Mouse (Mus musculus) CH12F3 (cell line): Measurements from ENCODE around the gene Amt.
"Not testable (repeated sequence)": the region's sequence is repeated elsewhere in the genome, so short reads cannot be mapped to it uniquely, and the experiment has no call there.

Experiments used
- in situ Hi-C: fragments of 300-500 bp; cut with MboI; formaldehyde crosslinking; loops from 2 replicates; pipeline ENCODE4 v1.14.3; 2020; ENCODE audit warnings: low sequenced_read_pairs

Amt gene

DNA sequence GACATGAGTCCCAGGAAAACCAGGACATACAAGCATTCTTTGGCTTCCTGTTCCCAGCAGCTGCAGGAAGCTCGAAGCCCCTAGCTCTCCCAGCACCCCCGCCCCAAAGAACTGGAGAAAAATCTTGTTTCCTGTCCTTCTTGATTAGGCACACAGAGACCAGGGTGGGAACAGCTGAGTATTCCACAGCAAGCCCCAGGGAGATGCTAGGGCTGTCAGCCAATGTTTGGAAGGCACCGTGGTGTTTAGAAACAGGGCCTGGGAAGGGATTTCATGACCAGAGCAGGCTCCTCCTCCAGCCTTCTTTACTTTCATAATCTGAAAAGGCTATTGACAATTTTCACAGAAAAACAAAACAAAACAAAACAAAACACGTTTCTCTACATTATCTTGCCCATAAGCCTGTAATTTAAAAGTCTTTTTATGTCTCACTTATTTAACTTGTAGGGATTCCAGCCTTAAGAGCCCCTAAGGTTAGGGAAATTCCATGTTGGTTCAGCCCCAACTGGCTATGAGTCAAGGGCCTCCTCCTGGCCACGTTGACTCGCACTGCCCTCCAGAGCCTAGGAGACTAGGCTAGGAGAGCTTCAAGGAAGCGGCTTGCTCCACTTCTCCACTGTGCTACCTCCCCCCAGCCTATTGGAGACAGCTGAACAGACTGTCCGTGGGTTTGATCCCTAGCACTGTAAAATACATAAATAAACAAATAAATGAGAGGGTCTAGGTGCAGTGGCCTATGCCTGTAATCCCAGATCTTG lies 16.4 kb upstream of the Amt start:
- in situ Hi-C loops = no loop called here

DNA sequence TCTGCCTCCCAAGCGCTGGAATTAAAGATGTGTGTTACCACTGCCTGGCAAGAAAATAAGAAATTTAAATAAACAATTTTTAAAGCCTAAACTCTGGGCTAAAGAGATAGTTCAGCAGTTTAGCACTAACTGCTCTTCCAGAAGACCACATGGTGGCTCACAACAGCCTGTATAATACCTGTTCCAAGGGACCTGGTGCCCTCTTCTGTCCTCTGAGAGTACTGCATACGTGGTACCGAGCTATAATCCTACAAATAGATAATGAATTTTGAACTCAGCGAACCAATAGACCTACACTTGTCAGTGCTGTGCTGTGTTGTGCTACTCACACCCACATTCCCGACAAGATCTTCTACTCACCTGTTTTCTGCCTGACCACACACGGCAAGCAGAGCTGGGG lies 12.2 kb upstream of the Amt start:
- in situ Hi-C loops = no loop called here

DNA sequence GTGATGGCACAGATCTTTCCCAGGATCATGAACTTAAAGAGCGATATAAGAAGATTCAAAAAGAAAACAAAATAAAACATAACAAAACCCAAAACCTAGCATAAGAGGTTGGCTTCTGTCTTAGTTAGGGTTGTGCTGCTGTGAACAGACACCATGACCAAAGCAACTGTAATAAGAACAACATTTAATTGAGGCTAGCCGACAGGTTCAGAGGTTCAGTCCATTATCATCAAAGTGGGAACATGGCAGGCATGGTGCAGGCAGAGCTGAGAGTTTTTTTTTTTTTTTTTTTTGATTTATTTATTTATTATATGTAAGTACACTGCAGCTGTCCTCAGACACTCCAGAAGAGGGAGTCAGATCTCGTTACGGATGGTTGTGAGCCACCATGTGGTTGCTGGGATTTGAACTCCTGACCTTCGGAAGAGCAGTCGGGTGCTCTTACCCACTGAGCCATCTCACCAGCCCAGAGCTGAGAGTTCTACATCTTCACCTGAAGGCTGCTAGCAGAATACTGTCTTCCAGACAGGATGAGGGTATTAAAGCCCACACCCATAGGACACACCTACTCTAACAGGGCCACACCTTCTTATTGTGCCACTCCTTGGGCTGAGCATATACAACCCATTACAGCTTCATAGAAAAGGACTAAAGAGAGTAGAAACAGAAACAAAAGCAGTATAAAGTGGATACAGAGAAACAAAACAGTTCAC lies 9.0 kb upstream of the Amt start:
- in situ Hi-C loops = not testable (repeated sequence)

DNA sequence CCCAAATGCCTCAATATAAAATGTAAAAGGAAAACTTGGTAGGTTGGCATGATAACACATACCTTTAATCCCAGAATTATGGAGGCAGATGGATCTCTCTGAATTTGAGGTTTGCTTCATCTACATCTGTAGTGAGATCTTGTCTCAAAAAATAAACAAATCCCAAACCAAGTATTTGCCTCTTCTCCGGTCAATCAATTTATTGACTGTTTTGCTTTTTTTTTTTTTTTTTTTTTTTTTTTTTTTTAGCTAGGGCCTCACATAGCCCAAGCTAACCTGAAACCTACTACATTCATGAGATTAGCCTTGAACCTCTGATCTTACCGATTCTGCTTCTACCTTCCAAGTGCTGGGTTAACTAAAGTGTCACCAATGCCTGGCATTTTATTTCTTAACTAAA lies 7.3 kb upstream of the Amt start:
- in situ Hi-C loops = no loop called here

DNA sequence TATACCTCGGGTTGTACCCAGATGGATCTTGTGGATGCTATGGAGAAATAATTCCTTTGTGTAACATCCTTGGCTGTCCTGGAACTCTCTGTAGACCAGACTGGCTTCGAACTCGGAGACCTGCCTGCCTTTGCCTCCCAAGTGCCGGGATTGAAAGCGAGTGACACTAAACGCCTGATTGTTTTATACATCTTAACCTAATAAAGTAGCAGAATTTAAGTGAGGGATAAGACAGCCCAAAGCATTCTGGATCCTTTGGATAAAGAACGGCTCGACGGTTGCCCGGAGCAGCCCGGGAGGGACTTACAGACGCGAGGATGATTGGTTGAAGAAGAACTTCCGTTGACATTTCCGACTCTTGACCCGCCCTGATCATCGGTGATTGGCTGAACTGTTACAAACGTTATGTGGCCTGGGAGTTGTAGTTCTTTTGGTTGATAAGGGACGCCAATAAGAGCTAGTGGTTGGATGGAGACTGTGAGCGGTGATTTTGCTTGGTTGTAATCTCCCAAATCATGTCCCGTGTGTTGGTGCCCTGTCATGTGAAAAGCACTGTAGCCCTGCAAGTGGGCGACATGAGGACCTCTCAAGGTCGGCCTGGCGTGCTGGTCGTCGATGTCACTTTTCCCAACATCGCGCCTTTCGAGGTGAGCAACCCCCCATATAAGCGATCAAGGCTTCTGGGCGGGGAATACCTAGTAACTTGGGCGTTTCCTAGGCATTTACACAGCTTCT lies 6.5 kb upstream of the Amt start, which contains the start of gene Nicn1:
Nicn1 (plus strand) TSS at position 414 of the 735 bp plus-strand sequence.
- in situ Hi-C loops = no loop called here

DNA sequence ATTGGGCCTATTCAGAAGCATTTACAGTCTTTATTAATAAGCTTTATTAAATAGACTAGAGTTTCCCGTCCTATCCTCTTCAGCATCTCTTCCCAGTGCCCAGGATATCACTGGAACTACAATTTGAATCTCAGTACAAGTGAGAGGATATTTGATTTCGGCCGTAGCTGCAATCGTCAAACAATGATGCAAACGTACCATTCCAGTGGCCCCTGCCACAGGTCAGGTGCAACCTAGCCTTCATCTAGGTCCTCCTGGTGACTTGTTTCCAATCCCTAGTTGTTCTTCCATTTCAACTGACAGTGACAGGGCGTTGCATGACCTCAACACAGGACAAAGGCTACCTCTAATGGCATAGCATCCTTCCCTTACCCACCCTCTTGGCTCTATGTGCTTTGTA lies 5.9 kb upstream of the Amt start:
- in situ Hi-C loops = no loop called here

DNA sequence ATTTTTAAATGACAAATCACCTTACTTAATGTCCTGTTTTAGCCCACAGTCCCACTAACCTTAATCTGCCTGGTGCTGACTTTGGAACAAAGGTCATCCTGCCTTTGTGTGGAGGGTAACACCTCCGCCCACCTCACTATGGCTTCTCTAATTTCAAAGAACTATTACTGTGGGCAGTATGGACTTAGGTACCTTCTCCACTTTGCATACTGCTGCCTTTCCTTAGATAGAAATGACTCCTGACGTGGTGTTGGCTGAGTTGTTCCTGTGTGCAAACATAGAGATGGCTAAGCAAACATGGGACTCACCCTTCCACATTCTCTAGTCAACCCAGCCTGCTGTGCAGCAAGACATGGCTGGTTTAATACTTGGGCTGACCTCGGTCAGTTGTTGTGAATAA lies 5.2 kb downstream of the Amt start:
- in situ Hi-C loops = no loop called here

DNA sequence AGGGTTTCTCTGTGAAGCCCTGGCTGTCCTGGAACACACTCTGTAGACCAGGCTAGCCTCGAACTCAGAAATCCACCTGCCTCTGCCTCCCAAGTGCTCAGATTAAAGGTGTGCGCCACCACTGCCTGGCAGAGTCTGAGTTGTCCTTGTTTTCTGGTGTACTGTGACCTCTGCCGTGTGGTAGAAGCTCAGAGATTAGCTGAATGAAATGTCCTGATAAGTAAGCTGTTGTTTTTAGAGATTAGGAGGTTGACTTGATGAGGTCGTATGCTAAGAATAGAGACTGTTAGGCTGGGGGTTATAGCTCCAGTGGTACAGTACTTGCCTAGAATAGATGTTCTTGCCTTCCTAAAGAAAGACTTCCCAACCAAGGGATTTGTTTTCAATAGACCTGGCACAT lies 8.1 kb downstream of the Amt start:
- in situ Hi-C loops = no loop called here

DNA sequence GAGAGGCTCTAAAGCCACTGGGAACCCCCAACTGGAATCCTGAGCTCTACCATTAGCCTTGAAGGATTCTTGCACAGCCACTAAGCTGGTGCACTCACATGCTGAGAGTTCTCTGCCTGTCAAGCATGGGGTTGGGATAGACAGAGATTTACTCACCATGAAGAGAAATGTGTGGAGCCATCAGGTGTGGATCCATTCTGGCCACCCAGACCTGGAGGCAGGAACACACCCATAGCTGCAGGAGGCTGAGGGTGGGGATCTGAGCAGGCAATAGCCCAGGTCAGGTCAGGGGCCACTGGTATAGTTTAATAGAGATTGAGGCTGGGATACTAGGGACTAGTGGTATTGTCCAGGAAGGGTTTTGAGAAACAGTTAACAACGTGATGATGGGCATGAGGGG lies 8.5 kb downstream of the Amt start:
- in situ Hi-C loops = no loop called here

DNA sequence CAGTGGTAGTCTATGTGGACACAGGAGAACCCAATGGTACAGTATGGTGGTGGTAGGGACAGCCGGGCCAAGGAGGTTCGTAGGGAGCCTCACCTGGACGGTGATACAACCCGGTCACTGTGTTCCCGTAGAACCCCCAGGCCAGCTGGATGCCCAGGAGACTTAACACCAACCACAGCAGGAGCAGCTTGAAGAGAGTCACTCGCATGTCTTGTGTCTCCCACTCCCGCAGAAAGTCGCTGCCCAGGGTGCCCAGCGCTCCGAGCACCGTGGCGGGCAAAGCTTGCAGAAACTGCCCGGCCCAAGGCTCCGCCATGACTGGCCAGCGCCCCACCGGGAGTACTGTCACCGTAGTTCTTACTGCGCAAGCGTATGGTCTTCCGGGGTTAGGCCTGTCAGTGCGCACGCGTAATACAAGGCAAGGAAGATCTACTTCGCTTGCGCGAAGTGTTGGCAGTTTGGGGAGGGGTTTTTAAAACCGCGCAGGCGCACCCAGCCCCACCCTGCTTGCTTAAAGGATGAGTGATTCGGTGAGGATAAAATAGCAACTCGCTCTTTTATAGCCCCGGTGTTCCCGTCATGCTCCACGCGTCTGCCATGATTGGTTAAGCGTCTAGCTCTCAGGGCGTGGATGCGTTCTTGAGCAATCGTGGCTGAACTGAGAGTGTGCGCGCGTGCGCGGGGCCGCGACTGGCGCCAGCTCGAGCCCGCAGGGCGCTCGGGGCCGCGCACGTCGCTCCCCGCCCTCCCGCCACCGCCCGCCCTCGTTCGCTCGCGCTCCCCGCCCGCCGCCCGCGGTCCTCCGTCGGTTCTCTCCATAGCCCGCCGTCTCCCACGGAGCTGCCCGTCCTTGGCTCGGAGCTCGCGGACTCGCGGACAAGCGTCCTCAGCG lies 9.2 kb downstream of the Amt start, which contains the start of the genes Rhoa and Tcta:
Rhoa (plus strand) TSS at position 501 of the 892 bp plus-strand sequence.
Tcta (minus strand) TSS at position 532 of the 892 bp plus-strand sequence.
- in situ Hi-C loops = no loop called here

DNA sequence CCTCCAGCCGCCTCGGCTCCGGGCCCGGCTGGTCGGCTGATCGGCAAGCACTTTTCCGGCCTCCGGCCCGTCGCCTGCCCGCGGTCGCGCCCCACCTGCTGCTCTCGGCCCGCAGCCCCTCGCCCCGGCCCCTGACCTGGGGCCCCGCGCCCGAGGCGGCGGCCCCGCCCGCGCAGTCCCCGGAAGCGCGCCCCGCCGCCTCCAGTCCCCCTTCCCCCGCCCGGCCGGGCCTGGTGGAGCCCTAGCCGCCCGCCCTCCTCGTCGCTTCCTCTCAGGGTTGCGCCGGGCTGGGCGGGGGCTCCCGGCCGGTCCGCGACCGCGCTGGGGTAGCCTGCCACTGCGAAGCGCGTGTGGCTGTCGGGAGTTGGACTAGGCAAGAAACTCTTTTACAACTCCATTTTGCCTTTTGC lies 9.9 kb downstream of the Amt start:
- in situ Hi-C loops = no loop called here

DNA sequence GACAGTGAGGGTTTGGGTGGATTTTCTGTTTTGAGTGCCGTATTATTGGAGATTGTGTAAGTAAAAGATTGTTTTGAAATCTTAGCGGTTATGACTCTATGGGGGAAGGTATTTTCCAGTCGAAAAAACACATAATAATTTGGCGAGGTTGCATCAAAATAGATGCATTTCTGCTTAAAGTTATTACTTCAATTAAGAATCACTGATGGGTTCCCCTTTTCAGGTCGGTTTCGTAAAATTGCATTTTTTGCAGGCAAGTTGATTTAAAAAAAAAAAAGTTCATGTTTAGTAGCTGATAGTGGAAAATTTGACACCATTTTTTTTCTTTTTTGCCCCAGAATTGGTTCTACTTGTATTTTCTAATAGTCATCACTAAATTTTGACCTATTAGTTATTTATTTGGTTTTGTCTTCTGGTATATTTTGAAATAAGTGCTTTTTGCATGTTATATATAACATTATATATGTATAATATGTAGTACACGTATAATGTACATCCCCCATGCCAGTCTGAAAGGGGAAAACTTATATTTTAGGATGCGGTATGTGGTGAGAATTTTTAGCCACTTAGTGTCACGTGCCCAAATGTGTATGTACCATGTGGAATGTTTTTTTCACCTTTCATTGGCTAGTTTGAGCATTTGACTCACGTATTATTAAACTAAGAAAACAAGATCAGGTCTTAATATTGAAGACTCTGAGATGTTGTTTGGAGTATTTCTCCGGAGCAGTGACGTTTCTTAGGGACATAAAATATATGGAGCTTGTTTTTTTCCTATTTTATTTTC lies 10.6 kb downstream of the Amt start:
- in situ Hi-C loops = no loop called here

DNA sequence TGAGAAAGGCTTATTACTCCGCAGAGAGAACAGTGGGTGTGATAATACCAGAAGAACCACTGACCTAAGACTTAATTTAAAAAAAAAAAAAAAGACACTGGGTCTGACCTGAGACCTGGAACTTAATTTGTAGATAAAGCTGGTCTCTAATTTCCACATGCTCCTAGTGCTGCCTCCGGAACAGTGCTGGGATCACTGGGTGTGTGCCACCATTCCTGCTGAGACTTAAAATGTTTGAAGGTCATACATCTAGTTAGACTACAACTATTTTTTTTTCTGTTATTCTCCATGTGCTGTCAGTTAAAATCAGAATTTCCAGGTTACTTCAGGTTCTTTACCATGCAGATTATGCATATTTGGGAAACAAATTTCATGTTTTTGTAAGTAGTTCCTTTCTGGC lies 11.5 kb downstream of the Amt start:
- in situ Hi-C loops = no loop called here

DNA sequence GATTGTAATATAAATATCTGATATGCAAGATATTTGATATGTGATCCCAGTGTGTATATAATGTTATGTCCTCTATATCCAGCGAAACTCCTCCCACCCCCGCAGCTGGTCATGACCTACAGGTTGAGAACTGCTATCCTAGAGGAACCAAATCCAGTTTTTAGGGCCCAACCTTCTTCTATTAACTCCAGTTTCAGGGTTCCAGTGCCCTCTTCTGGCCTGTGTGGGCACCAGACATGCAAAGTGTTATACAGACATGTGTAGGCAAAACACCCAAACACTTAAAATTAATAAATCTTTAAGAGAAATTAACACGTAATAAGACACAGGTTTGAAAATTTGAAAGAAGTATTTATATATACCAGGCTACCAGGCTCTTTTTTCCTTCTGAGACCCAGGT lies 20.9 kb downstream of the Amt start:
- in situ Hi-C loops = no loop called here

DNA sequence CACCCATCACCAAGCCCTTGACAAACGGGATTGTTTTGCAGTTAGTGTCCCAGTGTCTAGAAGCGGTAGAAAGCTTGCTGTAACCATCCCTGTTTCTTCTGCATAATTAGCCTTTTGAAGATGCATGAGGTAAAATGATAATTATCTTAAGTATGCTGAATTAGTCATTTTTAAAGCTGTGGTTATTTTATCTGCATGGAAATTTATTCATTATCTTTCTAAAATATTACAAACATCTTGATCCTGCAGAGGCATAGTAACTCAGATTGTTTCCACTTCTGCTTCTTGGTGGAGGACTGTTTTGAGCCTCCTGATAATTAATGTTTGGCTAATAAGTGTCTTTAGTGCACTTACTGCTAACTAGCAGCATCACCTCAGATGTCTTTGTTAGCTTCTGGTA lies 21.8 kb downstream of the Amt start:
- in situ Hi-C loops = no loop called here

DNA sequence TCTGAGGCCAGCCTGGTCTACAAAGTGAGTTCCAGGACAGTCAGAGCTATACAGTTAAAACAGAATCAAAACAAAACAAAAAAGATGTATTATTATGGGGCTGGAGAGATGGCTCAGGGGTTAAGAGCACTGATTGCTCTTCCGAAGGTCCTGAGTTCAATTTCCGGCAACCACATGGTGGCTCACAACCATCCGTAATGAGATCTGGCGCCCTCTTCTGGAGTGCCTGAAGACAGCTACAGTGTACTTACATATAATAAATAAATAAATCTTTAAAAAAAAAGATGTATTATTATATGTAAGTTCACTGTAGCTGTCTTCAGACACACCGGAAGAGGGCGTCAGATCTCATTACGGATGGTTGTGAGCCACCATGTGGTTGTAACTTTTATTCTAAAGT lies 25.4 kb downstream of the Amt start:
- in situ Hi-C loops = not testable (repeated sequence)

DNA sequence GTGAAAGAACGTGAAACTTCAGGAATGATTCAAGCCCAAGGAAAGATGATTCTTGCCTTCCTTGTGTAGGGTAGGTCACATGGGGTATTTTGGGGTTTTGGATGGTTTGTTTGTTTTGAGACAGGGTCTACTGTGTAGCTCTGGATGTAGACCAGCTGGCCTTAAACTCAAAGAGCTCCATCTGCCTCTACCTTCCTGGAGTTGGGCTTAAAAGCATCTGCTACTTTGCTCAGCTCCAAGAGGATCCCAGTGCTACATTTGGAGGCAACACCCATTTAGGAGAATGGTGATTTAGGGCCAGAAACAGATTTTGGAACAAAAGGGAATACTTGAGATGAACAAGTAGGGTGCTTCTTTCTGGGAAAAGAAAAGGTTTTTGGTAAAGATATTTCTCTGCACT lies 28.1 kb downstream of the Amt start:
- in situ Hi-C loops = no loop called here

DNA sequence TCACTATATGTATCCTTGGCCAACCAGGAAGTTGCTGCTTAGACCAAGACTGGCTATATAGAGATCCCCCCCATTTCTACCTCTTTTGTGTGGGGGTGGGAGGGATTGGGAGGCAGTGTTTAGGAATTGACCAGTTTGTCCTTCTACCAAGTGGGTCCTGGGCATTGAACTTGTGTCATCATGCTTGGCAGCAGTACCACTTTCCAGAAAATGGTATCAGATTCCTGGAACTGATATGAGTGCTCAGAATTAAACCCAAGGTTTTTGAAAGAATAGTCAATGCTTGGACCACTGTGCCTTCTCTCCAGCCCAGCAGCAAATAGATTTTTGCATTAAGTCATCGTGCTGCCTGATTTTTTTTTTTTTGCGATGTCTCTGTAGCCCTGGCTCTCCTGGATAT lies 29.2 kb downstream of the Amt start:
- in situ Hi-C loops = no loop called here

DNA sequence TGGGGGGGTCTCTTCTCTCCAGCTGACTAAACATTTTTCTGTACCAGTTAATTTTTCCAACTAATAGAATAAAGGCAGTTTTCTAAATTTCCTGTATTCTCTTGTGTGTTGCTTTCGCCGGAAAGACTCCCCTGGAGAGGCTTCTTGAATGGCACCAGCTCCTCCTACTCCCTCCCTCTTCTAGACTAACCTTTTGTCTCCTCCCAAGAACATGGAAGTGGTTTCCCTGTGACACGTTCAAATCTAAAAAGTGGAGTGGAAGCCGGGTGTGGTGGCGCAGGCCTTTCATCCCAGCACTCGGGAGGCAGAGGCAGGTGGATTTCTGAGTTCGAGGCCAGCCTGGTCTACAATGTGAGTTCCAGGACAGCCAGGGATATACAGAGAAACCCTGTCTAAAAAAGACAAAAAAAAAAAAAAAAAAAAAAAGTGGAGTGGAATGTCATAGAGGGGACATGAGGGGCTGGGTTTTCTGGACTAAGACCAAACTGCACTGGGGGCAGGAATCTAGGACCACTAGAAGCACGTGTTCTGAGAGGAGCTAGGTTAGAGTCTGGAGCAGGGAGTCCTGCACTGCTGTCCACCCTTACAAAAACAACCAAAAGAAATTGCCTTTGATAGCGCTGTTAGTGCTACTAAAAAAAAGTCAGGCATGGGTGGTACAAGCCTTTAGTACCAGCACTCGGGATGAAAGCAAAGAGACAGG lies 41.3 kb downstream of the Amt start:
- in situ Hi-C loops = no loop called here
